Mouse (Mus musculus) thymus, postnatal 14 days (tissue): ENCODE data around the gene Dynlrb2.

ENCODE experiments used
- DNase-seq: peaks from one replicate; pipeline ENCODE4 v3.0.0; 2021

Dynlrb2 gene

GRCm38 (mm10) chr8:116542842-116543241 lies 38.1 kb downstream of the Dynlrb2 start:
- DNase-seq, result no peak

- no peak for DNase-seq
Measured at GRCm38 (mm10) chr8:116543366-116543765, 38.6 kb downstream of the Dynlrb2 start.

- no peak for DNase-seq
Measured at GRCm38 (mm10) chr8:116552255-116552654, 47.5 kb downstream of the Dynlrb2 start.

DNA sequence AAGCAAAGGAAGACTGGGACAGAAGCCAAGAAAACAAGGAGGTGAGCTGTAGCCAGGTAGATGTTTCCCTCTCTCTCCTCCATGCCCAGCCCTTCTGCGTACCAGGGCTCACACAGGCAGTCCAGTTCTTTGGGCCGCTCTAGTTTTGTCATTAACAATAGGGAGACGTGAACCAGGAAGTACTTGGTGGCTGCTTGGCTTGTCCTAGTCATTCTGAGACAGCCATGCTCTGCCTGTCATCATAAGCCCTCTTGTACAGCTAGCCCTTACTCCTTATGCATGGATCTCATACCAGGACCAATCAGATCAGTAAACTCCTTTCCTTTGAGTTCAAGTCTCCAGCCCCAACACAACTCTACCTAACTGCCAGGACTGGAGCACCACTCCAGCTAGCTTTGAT lies 48.0 kb downstream of the Dynlrb2 start:
- DNase-seq, result no peak
